Mouse (Mus musculus): ENCODE data around the gene Rock2. TPM values are rescaled to one million over a fixed set of nuclear protein-coding genes. Genes with fewer than 3 reads are reported as not detected.

Gene Rock2
- polyA plus RNA-seq, 1 experiment = 3.1 TPM

DNA sequence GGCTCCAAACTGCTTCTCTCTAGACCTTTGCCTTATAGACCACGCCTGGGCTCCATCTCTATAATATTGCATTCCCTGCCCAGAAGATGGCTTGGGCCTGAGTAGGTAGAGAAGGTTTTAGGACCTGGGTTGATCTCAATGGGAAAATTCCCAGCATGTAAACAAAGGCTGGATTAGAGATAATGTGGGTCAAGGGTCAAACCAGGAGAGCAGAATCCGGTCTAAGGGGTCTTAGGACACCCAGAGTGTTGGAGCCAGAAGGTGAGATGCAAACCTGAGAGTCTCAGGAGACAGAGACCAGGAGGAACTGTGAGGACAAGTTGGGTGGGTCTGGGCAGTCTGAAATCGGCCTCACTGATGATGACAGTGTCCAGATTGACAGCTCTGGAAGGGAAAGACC, 18.0 kb upstream of the Rock2 start:
- Histone ChIP-seq H3K36me3 (ENCODE audit: control insufficient read depth, insufficient read depth, low read length) (no peaks in the 10 kb centered on the region), H3K27me3 (ENCODE audit: control insufficient read depth, insufficient read depth, low read length) (no peaks in the 10 kb centered on the region), H3K4me1 (ENCODE audit: control insufficient read depth, insufficient read depth, insufficient read length) (peaks cover 2% of the 10 kb centered on the region; the same call in 1 of the 2 replicates), H3K4me3 (ENCODE audit: extremely low read depth, insufficient read depth, insufficient read length) (no peak overlapping the region), H3K27ac (ENCODE audit: insufficient read depth, low read length) (no peak overlapping the region)
- no peak for DNase-seq (ENCODE audit: low read depth in 1 of 2, low spot score in 2 of 2)
- no peak for TF ChIP-seq CTCF (IDR thresholded peaks at IDR 0.05; ENCODE audit: extremely low read depth, insufficient read depth, insufficient read length, insufficient replicate concordance)
- no peak for TF ChIP-seq POLR2A (IDR thresholded peaks at IDR 0.05; ENCODE audit: low read depth, low read length)
- WGBS = 85% methylated on average over 3 of the region's 3 CpGs

GRCm38 (mm10) chr12:16877141-16877540, 17.6 kb upstream of the Rock2 start:
- DNase-seq (ENCODE audit: low read depth in 1 of 2, low spot score in 2 of 2) = no peak
- Histone ChIP-seq H3K27ac (ENCODE audit: insufficient read depth, low read length) (no peak overlapping the region), H3K27me3 (ENCODE audit: control insufficient read depth, insufficient read depth, low read length) (no peaks in the 10 kb centered on the region), H3K4me3 (ENCODE audit: extremely low read depth, insufficient read depth, insufficient read length) (no peak overlapping the region), H3K4me1 (ENCODE audit: control insufficient read depth, insufficient read depth, insufficient read length) (peaks cover 2% of the 10 kb centered on the region; the same call in 1 of the 2 replicates), H3K36me3 (ENCODE audit: control insufficient read depth, insufficient read depth, low read length) (no peaks in the 10 kb centered on the region)
- TF ChIP-seq POLR2A (IDR thresholded peaks at IDR 0.05; ENCODE audit: low read depth, low read length) (no peak), CTCF (IDR thresholded peaks at IDR 0.05; ENCODE audit: extremely low read depth, insufficient read depth, insufficient read length, insufficient replicate concordance) (no peak)
- 75% methylated on average over 5 of the region's 5 CpGs for WGBS

DNA sequence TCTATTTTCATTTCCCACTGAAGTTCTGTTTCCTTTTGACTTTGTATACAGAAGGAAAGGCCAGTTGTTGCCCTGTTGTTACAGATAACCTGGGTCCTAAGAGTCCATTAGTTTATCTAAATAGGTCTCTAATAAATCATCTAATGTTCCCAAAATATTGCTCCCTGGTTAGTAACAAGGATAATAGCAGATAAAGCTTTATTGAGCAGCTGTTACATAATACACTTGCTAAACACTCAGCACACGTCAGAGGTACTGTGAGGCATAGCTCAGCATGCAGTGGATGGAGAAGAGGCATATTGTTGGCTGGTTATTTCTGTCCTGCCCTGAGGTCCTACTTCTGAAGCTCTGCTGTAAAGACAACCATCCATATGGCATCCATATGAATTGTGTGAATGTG, 17.0 kb upstream of the Rock2 start:
- no peak overlapping the region for H3K4me3 ChIP-seq (ENCODE audit: extremely low read depth, insufficient read depth, insufficient read length)
- no peaks in the 10 kb centered on the region for H3K27me3 ChIP-seq (ENCODE audit: control insufficient read depth, insufficient read depth, low read length)
- H3K27ac ChIP-seq (ENCODE audit: insufficient read depth, low read length) = no peak overlapping the region
- DNase-seq (ENCODE audit: low read depth in 1 of 2, low spot score in 2 of 2) = no peak
- peaks cover 2% of the 10 kb centered on the region; the same call in 1 of the 2 replicates for H3K4me1 ChIP-seq (ENCODE audit: control insufficient read depth, insufficient read depth, insufficient read length)
- WGBS = 66% methylated on average over 1 of the region's 1 CpGs
- H3K36me3 ChIP-seq (ENCODE audit: control insufficient read depth, insufficient read depth, low read length) = no peaks in the 10 kb centered on the region
- no peak for TF ChIP-seq CTCF (IDR thresholded peaks at IDR 0.05; ENCODE audit: extremely low read depth, insufficient read depth, insufficient read length, insufficient replicate concordance)
- no peak for TF ChIP-seq POLR2A (IDR thresholded peaks at IDR 0.05; ENCODE audit: low read depth, low read length)

GRCm38 (mm10) chr12:16879369-16879768, 15.3 kb upstream of the Rock2 start:
- H3K27me3 ChIP-seq (ENCODE audit: control insufficient read depth, insufficient read depth, low read length) = no peaks in the 10 kb centered on the region
- no peak for TF ChIP-seq POLR2A (IDR thresholded peaks at IDR 0.05; ENCODE audit: low read depth, low read length)
- TF ChIP-seq CTCF (IDR thresholded peaks at IDR 0.05; ENCODE audit: extremely low read depth, insufficient read depth, insufficient read length, insufficient replicate concordance) = no peak
- DNase-seq (ENCODE audit: low read depth in 1 of 2, low spot score in 2 of 2) = no peak
- WGBS = 77% methylated on average over 1 of the region's 1 CpGs
- no peak overlapping the region for H3K27ac ChIP-seq (ENCODE audit: insufficient read depth, low read length)
- no peaks in the 10 kb centered on the region for H3K36me3 ChIP-seq (ENCODE audit: control insufficient read depth, insufficient read depth, low read length)
- no peak overlapping the region for H3K4me3 ChIP-seq (ENCODE audit: extremely low read depth, insufficient read depth, insufficient read length)
- H3K4me1 ChIP-seq (ENCODE audit: control insufficient read depth, insufficient read depth, insufficient read length) = no peaks in the 10 kb centered on the region

GRCm38 (mm10) chr12:16880077-16880476, 14.6 kb upstream of the Rock2 start:
- H3K4me1 ChIP-seq (ENCODE audit: control insufficient read depth, insufficient read depth, insufficient read length) = no peaks in the 10 kb centered on the region
- H3K27me3 ChIP-seq (ENCODE audit: control insufficient read depth, insufficient read depth, low read length) = no peaks in the 10 kb centered on the region
- H3K4me3 ChIP-seq (ENCODE audit: extremely low read depth, insufficient read depth, insufficient read length) = no peak overlapping the region
- TF ChIP-seq POLR2A (IDR thresholded peaks at IDR 0.05; ENCODE audit: low read depth, low read length) (no peak), CTCF (IDR thresholded peaks at IDR 0.05; ENCODE audit: extremely low read depth, insufficient read depth, insufficient read length, insufficient replicate concordance) (no peak)
- no peak overlapping the region for H3K27ac ChIP-seq (ENCODE audit: insufficient read depth, low read length)
- WGBS = 95% methylated on average over 4 of the region's 4 CpGs
- DNase-seq (ENCODE audit: low read depth in 1 of 2, low spot score in 2 of 2) = no peak
- H3K36me3 ChIP-seq (ENCODE audit: control insufficient read depth, insufficient read depth, low read length) = no peaks in the 10 kb centered on the region

DNA sequence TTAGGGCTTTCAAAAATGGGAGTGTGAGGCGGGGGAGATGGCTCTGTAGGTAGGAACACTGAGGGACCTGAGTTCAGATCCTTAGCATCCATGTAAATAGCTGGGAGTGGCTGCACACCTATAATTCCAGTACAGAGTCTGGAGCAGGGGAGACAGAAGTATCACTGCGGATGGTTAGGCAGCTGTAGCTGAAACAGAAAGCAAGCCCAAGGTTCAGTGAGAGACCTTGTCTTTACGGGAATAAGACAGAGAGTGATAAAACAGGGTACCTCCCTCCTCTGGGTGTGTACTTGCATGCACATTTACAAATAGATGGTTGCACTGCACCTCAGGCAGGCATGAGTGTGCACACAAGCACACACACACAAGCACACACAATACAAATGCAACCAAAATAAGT, 12.3 kb upstream of the Rock2 start:
- 82% methylated on average over 3 of the region's 3 CpGs for WGBS
- Histone ChIP-seq H3K4me1 (ENCODE audit: control insufficient read depth, insufficient read depth, insufficient read length) (no peaks in the 10 kb centered on the region), H3K36me3 (ENCODE audit: control insufficient read depth, insufficient read depth, low read length) (no peaks in the 10 kb centered on the region), H3K27me3 (ENCODE audit: control insufficient read depth, insufficient read depth, low read length) (no peaks in the 10 kb centered on the region), H3K4me3 (ENCODE audit: extremely low read depth, insufficient read depth, insufficient read length) (no peak overlapping the region), H3K27ac (ENCODE audit: insufficient read depth, low read length) (no peak overlapping the region)
- no peak for DNase-seq (ENCODE audit: low read depth in 1 of 2, low spot score in 2 of 2)
- TF ChIP-seq CTCF (IDR thresholded peaks at IDR 0.05; ENCODE audit: extremely low read depth, insufficient read depth, insufficient read length, insufficient replicate concordance) (no peak), POLR2A (IDR thresholded peaks at IDR 0.05; ENCODE audit: low read depth, low read length) (no peak)

DNA sequence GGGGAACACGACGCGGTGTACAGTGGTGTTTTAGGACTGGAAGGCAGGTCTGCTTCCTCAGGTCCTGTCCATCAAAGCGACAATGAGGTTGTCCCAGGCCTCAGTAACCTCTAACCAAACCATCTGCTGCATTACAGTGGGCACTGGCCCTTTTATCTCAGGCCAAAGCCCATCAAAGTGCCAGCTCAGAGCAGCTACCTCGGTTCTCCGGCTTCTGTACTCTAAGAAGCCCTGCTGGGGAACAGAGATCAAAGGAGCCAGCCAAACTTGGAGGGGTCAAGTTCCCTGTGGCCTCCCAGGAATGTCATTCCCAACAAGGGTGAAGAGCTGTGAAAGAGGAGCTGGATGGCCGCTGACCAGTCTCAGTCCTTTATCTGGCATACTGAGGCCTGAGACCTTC, 11.6 kb upstream of the Rock2 start:
- H3K27ac ChIP-seq (ENCODE audit: insufficient read depth, low read length) = no peak overlapping the region
- TF ChIP-seq CTCF (IDR thresholded peaks at IDR 0.05; ENCODE audit: extremely low read depth, insufficient read depth, insufficient read length, insufficient replicate concordance) = no peak
- TF ChIP-seq POLR2A (IDR thresholded peaks at IDR 0.05; ENCODE audit: low read depth, low read length) = no peak
- no peaks in the 10 kb centered on the region for H3K4me1 ChIP-seq (ENCODE audit: control insufficient read depth, insufficient read depth, insufficient read length)
- H3K36me3 ChIP-seq (ENCODE audit: control insufficient read depth, insufficient read depth, low read length) = no peaks in the 10 kb centered on the region
- 94% methylated on average over 7 of the region's 7 CpGs for WGBS
- no peaks in the 10 kb centered on the region for H3K27me3 ChIP-seq (ENCODE audit: control insufficient read depth, insufficient read depth, low read length)
- no peak for DNase-seq (ENCODE audit: low read depth in 1 of 2, low spot score in 2 of 2)
- no peak overlapping the region for H3K4me3 ChIP-seq (ENCODE audit: extremely low read depth, insufficient read depth, insufficient read length)
